8 mouse cellular contexts compared by ENCODE assay signal in the genomic region with DNA sequence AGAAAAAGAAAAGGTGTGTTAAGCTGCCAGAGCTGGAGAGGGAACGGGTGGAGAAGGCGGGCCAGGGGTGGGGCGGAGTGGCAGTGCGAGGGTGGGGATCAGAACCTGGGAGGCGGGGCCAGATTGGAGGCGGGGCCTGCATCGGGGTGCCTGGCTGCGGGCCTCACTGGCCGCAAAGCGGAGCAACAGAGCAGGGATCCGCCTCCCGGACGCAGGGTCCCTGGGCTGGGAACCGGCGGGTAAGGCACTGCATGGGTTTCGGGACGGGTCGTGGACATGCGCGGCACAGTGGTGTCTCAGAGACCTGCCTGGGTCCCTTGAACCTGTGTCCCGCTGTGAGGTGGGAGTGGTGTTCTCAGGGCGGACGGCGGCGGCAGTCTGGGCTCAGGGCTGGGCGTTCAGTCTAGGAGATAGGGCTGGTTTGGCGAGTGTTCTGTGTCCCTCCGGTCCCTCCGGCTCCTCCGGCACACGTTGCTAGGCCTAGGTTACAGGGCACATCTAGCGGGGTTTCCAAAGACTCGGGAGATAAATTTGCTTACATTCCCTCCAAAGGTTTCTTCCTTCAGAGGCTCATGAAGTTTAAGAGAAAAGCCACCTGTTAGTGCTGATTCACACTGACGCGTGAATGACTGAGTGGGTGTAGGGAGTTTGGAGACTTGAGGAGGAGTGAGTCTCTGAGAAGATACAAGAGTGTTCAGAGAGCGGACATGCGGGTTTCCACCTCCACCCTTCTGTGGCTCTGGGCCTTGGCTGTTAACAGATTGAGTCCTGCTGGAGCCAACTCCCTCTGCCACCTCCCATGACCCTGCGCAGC. TPM values are rescaled to one million over a fixed set of nuclear protein-coding genes. Genes with fewer than 3 reads are reported as not detected.
A peak's percentile ranks its signal among the peaks of the same experiment; 100 is the strongest.
DNase-seq lines count a peak whose midpoint lies in the region; ATAC-seq lines count a peak whose summit lies in the region.

A gene (plus strand): TSS at position 176 of the 814 bp plus-strand sequence.

- ATAC-seq in intestine, embryonic 15.5 days = peak; percentile 97

- H3K27ac ChIP-seq in intestine, embryonic 15.5 days = no peak within 1 kb of the TSS

- peak within 1 kb of the TSS; percentile 65 for H3K9ac ChIP-seq in intestine, embryonic 15.5 days

- peak; percentile 97 to 98 for DNase-seq in adrenal gland, adult 18-20 months (ENCODE audit: low spot score in 2 of 2)
- peak; percentile 93 for DNase-seq in embryo, embryonic 11 days
- peak; percentile 96 for DNase-seq in gastrocnemius, postnatal 36 days
- peak; percentile 78 to 83 for DNase-seq in left cerebral cortex, postnatal 25 days (ENCODE audit: low spot score in 2 of 2)
- peak; percentile 85 for DNase-seq in mesoderm, embryonic 11.5 days (ENCODE audit: low read depth, low spot score)
- peak; percentile 76 for DNase-seq in right cerebral cortex, postnatal 25 days
- DNase-seq in urinary bladder, postnatal 36 days (ENCODE audit: low spot score in 2 of 2) = peak; percentile 97

- H3K36me3 ChIP-seq in intestine, embryonic 15.5 days = no peaks in the 10 kb centered on the region

- H3K4me2 ChIP-seq in intestine, embryonic 15.5 days (replicated peaks) = peak within 1 kb of the TSS; percentile 91

- intact Hi-C loops in gastrocnemius, postnatal 36 days (cut with DNase I) = no loop called here
- intact Hi-C loops in left cerebral cortex, postnatal 25 days (cut with DNase I) = no loop called here

- H3K27me3 ChIP-seq in intestine, embryonic 15.5 days (replicated peaks) = no peaks in the 10 kb centered on the region

- peak within 1 kb of the TSS; percentile 64 for H3K4me3 ChIP-seq in intestine, embryonic 15.5 days (replicated peaks)

- no peaks in the 10 kb centered on the region for H3K9me3 ChIP-seq in intestine, embryonic 15.5 days

- peaks cover 9% of the 10 kb centered on the region; the same call in 1 of the 2 replicates for H3K4me1 ChIP-seq in intestine, embryonic 15.5 days (replicated peaks)

- WGBS in intestine, embryonic 15.5 days = 2% methylated on average over 38 of the region's 38 CpGs

RNA-seq across cellular contexts. Expression of the gene that starts here (rescaled TPM):
- 10 to 100 TPM; 16.9 to 20.9 TPM for total RNA-seq in adrenal gland, adult 18-20 months (2021)
- 1 to 10 TPM in 1 of 2 experiments, under 1 TPM in 1; 0.82 to 1.5 TPM for total RNA-seq in gastrocnemius, postnatal 36 days (2021)
- polyA plus RNA-seq in intestine, embryonic 15.5 days (2015; fragmentation: Nextera tagmentation; extraction: Ambion mirVana) = 4.5 and 6.2 TPM in 2 replicates
- total RNA-seq in left cerebral cortex, postnatal 25 days (2021) = 1 to 10 TPM; 2.1 to 4.9 TPM
